Mouse (Mus musculus) adrenal gland, postnatal 10 days (tissue): ENCODE measurements around the gene Prss32. TPM values are rescaled to one million over a fixed set of nuclear protein-coding genes. Genes with fewer than 3 reads are reported as not detected.
"Not testable (repeated sequence)": the region's sequence is repeated elsewhere in the genome, so short reads cannot be mapped to it uniquely, and the experiment has no call there.

Experiments
- DNase-seq: peaks from one replicate; pipeline ENCODE4 v3.0.0; 2021; ENCODE audit warnings: mixed read lengths
- microRNA-seq: library from miRNA; unstranded; fragments of <30 nt; microRNA quantifications from one replicate; pipeline ENCODE4 v1.2.0, GENCODE M21; 2021
- total RNA-seq, 2 experiments: library from RNA; stranded (reverse); gene quantifications; 2 replicates each; pipeline ENCODE4 v1.2.3; 2021

Prss32 gene
- total RNA-seq, 2 experiments from 2014 or later: not detected

DNA sequence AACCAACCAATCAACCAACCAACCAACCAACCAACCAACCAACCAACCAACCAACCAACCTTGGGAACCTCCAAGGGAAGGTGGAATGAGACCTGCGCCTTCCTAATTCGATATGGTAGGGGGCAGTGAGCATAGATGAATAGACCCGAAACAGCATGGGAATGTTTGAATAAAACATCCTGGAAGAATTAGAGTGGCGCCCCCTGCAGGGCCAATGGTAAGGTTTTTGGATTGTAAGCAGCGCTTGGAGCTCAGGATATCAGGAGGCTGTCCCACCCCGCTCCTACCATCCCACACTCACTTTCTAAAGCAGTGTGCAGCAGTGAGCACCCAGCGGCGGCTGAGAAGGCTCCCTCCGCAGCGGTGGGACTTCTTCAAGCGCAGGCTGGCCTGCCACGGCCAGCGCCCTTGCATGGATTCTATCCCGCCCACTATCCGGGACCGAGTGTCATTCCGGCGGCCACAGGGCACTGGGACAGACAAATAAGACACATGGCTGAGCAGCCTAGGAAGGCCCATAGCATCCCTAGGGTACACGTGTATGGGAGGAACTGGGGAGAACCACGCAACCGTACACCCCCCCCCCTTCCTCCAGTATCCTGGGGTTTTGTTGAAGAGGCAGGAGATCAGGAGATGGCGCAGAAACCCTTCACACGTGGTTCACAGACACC lies 379 bp upstream of the Prss32 start:
- DNase-seq: no peak

DNA sequence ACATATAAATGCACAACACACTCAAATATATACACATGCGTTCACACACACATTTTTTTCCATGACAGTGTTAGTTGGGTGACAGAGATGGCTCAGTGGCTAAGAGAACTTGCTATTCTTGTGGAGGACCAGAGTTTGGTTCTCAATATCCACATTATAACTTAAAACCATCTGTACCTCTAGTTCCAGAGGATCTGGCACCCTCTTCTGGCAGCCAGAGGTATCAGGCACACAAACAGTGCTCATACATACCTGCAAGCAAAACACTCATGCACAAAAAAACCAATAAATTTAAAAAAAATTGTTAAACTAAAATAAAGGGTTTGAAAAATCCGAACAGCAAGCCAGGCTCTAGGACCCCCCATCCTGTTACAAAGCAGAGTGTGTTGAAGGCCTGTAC lies 6.4 kb downstream of the Prss32 start:
- no peak for DNase-seq

DNA sequence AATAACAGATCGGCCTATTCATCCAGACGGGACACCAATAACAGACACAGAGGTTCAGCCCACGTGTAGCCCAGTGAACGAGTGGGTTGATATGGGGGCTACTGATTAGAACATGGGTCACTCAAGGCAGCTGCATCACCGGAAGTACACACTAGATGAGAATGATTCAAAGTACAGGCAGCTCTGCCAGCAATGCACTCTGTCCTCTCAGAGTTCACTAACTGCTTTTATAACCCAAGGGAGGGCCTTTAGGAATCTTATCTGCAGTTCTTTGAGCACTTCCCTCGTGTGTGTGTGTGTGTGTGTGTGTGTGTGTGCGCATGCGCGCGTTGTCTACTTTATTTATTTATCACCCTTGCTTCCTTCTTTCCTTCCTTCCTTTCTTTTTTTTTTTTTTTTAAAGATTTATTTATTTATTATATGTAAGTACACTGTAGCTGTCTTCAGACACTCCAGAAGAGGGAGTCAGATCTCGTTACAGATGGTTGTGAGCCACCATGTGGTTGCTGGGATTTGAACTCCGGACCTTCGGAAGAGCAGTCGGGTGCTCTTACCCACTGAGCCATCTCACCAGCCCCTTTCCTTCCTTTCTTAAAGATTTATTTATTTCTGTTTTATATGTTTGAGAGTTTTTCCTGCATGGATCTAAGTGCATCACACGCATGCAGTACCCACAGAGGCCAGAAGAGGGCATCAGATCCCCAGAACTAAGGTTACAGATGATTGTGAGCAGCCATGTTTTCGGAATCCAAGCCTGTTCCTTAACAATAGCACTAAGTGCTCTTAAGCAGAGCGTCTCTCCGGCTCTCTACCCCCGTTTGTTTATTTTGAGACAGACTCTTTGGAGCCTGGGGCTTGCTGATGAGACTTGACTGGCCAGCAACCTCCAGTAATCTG lies 7.4 kb downstream of the Prss32 start:
- peak; percentile 80 for DNase-seq

DNA sequence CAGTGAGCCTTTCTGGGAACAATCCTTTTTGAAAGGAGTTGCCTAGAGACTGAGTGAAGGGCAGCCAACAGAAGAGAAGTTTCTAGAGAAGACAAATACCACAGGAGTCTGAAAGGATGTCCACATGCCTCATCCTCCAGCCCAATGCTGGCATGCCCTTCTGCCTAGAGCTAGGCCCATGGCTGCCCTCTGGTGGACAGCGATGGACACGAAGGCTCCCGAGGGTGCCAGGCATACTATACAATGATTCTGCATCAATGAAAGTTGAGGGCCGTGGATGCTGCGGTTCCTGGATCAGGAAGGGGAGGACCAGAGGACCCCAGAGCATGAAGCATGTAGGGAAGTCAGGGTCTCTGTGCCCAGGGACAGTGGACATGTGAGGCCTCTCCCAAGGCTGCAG lies 9.6 kb downstream of the Prss32 start:
- DNase-seq: peak; percentile 78

DNA sequence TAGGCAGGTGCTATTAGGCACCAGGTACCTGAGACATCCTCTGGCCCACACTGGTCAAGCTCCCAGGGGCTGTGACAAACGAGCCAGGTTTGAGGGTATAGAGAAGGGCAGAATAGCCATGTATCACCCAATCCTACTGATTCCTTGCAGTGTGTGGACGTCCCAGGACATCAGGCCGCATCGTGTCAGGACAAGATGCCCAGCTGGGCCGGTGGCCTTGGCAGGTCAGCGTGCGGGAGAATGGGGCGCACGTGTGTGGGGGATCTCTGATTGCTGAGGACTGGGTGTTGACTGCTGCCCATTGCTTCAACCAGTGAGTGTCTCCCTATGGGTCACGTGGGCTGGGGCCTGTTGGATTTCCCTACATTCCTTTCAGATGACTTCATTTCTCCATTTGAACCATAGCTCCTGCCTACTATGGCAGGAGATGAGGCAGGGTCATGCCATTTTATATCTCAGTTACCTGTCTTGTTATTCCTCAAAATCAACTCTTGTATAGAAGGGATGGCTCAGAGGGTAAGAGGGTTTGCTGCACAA lies 10.6 kb downstream of the Prss32 start:
- no peak for DNase-seq

DNA sequence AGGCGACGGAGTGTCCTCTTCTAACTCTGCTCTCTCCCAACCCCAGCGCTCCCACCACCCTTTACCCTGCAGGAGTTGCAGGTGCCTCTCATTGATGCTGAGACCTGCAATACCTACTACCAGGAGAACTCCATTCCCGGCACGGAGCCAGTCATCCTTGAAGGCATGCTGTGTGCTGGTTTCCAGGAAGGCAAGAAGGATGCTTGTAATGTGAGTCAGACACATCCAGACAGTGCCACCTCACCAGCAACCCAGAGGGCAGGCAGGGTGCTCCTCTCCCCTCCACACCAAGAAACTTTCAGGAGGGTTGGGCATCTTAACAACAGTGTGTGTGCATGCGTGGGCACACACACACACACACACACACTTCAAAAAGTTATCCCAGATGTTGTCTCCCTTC lies 13.5 kb downstream of the Prss32 start:
- no peak for DNase-seq

DNA sequence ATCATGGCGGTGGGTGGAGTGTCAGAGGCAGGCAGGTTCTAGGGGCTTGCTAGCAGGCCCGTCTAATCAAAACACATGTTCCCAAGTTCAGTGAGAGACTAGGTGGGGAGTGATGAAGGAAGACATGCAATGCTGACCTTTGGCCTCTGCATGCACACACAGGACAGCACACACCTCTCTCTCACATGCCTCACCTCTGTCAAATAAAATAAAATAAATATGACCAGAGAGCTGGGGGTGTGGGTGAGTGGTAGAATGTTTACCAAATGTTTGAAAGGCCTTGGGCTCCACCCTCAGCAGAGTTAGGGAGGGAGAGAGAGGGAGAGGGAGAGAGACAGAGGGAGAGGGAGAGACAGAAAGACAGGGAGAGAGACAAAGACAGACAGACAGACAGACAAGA lies 14.3 kb downstream of the Prss32 start:
- DNase-seq: no peak

DNA sequence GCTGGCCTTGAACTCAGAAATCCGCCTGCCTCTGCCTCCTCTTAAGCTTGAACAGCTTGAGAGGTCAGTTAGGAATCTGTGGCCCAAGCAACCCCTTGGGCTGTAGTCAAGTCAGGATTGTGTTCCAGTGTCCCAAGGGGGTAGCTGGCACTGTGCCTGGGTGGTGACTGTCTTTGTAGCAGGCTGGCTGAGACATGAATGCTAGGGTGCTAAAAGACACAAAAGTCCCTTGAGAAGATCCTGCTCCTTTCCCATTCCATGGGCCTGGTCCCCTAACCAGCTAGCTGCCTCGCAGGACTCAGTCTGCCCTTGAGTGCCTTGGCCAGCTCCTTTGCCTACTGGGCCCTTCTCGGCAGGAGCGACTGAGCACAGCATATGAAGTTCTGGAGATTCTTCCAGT lies 19.3 kb downstream of the Prss32 start:
- peak; percentile 68 for DNase-seq

DNA sequence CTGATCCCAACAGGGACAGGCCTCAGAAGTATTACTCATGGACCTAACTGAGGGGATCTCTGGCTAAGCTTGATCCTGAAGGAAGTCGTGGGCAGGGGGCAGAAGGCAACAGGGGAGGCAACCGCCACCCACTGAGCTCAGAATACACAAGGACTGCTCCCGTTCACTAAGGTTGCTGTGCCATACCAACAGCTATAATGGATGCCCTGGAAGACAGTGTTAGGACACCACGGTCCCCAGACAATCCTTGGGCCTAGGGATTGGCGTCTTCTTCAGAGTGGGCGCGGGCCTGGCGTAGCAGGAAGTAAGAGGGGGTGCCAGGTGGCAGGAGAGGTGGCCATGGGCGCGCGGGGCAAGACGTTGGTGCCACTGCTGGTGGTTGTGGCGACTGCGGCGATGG lies 24.1 kb downstream of the Prss32 start, which contains the start of gene Prss21:
TSS of gene Prss21 (plus strand) at position 301 of the 400 bp plus-strand sequence.
- DNase-seq: no peak

DNA sequence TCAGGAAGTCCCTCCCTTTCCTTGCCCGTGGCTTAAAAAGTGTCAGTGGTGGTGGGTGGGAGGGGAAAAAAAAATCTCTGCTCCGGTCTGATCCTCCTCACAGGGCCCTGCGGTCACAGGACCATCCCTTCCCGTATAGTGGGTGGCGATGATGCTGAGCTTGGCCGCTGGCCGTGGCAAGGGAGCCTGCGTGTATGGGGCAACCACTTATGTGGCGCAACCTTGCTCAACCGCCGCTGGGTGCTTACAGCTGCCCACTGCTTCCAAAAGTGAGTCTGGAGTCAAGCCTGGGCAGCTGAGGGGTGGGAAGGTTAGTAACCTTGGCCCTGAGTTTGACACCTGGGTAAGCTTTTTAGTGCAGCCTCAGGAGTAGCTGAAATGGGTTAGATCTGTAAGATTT lies 24.9 kb downstream of the Prss32 start:
- peak; percentile 57 for DNase-seq

DNA sequence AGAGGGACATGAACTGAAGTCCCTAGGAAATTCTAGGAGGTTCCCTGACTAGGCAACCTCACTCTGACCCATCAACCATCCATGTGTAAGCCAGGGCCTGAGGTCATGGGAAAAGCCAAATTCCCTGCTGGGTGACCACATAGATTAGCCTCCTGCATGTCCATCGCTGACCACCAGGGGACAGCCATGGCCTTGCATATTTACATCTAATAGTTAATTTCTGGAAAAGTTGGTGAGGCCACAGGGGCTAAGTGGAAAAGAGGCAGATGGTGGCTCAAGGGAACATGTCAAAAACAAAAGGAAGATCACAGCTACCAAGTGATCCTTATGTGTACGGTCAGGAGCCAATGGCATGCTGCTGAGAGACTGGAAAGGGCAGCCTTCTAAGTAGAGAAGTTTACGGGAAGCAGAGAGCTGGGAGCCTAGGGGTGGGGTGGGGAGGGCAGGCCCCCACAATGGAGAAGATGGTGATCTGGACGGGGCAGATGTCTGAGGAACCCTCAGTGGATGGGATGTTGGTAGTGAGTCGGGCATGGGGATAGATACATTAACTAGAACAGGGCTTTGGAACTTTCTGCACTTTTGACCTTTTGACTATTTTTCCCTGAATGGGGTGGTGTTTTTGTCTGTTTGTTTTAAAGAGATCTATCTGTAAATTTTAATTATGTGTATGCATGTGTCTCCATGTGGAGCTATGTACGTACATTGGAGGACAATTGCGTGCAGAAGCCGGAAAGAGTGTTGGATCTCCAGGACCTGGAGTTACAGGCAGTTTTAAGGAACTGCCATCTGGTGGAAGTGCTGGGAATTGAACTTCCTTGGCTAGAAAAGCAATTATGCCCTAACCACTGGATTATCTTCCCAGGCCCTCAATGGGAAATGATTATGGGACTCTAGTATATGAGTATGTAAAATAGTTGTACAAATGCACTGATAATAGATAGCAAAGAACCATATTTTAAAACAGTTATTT lies 30.5 kb downstream of the Prss32 start:
- DNase-seq: peak; percentile 67

DNA sequence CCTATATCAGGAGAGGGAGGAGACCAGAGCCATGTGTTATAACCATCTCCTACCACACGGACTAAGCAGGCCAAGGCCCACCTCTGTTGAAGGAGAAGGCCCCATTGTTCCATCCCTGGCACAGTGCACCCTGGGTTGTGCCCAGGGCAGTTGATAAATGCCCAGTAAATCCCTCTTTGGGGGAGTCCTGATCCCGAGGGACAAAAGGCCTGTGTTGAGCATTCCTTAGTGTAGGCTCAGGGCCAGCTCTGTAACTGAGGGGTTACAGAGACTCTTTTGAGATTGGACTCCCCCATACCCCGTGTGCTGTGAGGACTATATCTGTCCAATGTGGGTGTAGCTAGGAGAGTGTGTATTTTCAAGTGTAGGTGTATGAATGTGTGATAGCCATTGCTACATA lies 33.1 kb downstream of the Prss32 start:
- no peak for DNase-seq

DNA sequence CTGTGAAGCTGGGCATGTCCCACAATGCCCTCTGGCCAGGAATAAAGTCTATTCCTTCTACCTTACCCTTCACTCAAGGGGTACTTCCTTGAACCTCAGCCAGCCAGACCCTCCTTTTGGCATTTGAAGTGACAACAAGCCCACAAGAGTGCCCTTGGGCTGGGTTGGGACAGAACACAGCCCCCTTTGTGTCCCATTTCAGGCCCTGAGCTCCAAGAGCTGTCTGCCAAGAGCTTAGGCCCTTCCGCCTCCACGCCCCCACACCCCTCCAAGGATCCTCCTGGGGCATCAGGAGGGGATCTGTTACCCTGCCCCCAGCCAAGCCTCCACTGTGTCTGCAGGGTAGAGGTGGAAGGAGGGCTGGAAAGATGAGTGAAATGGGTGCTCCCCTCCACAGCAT lies 33.5 kb downstream of the Prss32 start:
- no peak for DNase-seq

DNA sequence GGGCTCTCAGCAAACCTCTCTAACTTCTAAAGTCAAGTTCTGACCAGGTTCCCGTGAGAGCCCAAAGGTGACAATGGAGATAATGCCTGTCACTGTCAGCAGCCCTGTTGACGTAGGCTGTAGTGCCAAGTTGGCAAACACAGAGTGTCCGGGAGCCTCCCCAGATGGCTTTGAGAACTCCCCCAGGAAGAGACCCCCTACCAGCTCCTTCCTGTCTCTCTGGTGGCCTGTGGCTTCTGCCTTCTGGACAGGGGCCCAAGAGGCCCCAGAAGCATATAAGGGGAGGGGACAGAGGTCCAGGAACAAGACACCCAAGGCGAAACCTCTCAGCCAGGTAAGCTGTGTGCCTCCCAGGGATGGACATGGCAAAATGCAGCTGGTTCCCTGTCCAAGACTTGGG lies 36.9 kb downstream of the Prss32 start, which contains the start of the genes Dcpp1 and Dcpp2:
TSS of gene Dcpp1 (plus strand) at position 301 of the 400 bp plus-strand sequence.
TSS of gene Dcpp2 (plus strand) at position 305 of the 400 bp plus-strand sequence.
- DNase-seq: not testable (repeated sequence)

Small RNAs within 50 kb of the gene (microRNA-seq; reads per million reads assigned to microRNA genes)
- gene Mir5125: 4.2 reads per million

Other genes with a start within 250 kb of the Prss32 start
- 10 to 100 TPM; 10.6 to 12.5 TPM for gene Zfp13, start 244.4 kb upstream of the Prss32 start, total RNA-seq
- not detected for gene Zscan10, start 243.0 kb upstream of the Prss32 start, total RNA-seq
- under 1 TPM; 0.54 to 1.00 TPM for gene Mmp25, start 198.6 kb upstream of the Prss32 start, total RNA-seq
- gene Bicdl2, start 183.3 kb upstream of the Prss32 start, total RNA-seq: not detected
- gene Hcfc1r1, start 170.3 kb upstream of the Prss32 start, total RNA-seq: 100 to 1,000 TPM; 136 to 169 TPM
- 10 to 100 TPM; 25.6 to 28.0 TPM for gene Thoc6, start 170.0 kb upstream of the Prss32 start, total RNA-seq
- gene Tnfrsf12a, start 166.4 kb upstream of the Prss32 start, total RNA-seq: 10 to 100 TPM; 40.4 to 80.3 TPM
- under 1 TPM in 1 of 2 experiments, not detected in 1; 0.75 TPM for gene Cldn6, start 164.6 kb upstream of the Prss32 start, total RNA-seq
- gene Cldn9, start 159.8 kb upstream of the Prss32 start, total RNA-seq: not detected
- 1 to 10 TPM in 1 of 2 experiments, under 1 TPM in 1; 0.67 to 1.1 TPM for gene 1520401A03Rik, start 121.1 kb upstream of the Prss32 start, total RNA-seq
- gene Pkmyt1, start 117.5 kb upstream of the Prss32 start, total RNA-seq: 10 to 100 TPM in 1 of 2 experiments, 1 to 10 TPM in 1; 9.1 to 12.8 TPM
- 10 to 100 TPM; 12.6 to 14.9 TPM for gene Paqr4, start 103.0 kb upstream of the Prss32 start, total RNA-seq
- not detected for gene Kremen2, start 98.0 kb upstream of the Prss32 start, total RNA-seq
- gene Flywch1, start 72.3 kb upstream of the Prss32 start, total RNA-seq: 10 to 100 TPM; 43.9 to 49.0 TPM
- gene Flywch2, start 57.8 kb upstream of the Prss32 start, total RNA-seq: 1 to 10 TPM; 8.0 to 9.5 TPM
- 100 to 1,000 TPM; 365 to 601 TPM for gene Srrm2, start 53.3 kb upstream of the Prss32 start, total RNA-seq
- gene Elob, start 14.7 kb upstream of the Prss32 start, total RNA-seq: 100 to 1,000 TPM; 333 to 378 TPM
- gene Prss33, start 7.8 kb upstream of the Prss32 start, total RNA-seq: not detected
- gene Prss41, start 317 bp downstream of the Prss32 start, total RNA-seq: under 1 TPM; 0.21 to 0.58 TPM
- not detected for gene Prss21, start 24.2 kb downstream of the Prss32 start, total RNA-seq
- gene Dcpp1, start 37.0 kb downstream of the Prss32 start, total RNA-seq: not detected
- not detected for gene Dcpp2, start 37.0 kb downstream of the Prss32 start, total RNA-seq
- gene Dcpp3, start 73.6 kb downstream of the Prss32 start, total RNA-seq: not detected
- gene Sbp, start 97.8 kb downstream of the Prss32 start, total RNA-seq: not detected
- not detected for gene Sbpl, start 111.4 kb downstream of the Prss32 start, total RNA-seq
- gene Prss30, start 136.7 kb downstream of the Prss32 start, total RNA-seq: under 1 TPM in 1 of 2 experiments, not detected in 1; 0.24 TPM
- not detected for gene Prss22, start 154.2 kb downstream of the Prss32 start, total RNA-seq
- gene Prss27, start 194.3 kb downstream of the Prss32 start, total RNA-seq: under 1 TPM; 0.70 to 0.99 TPM
- gene Kctd5, start 229.6 kb downstream of the Prss32 start, total RNA-seq: 10 to 100 TPM; 19.1 to 23.0 TPM